Mouse (Mus musculus) cerebellum, adult 2 months (tissue): ENCODE measurements around the gene Prmt3.

ENCODE experiments used
- CTCF ChIP-seq: fragments of 200-500 bp; IDR thresholded peaks from 2 replicates; pipeline ENCODE4 v1.5.1; 2011; ENCODE audit warnings: low read depth, mild to moderate bottlenecking, control low read depth, low read length, moderate library complexity, borderline replicate concordance; ENCODE audit not compliant: insufficient read depth
- POLR2A ChIP-seq: fragments of 200-500 bp; IDR thresholded peaks from 2 replicates; pipeline ENCODE4 v1.6.1; 2011; ENCODE audit warnings: low read length, control low read depth, borderline replicate concordance; ENCODE audit not compliant: insufficient read depth

GRCm38 (mm10) chr7:49857347-49857746, 79.2 kb downstream of the Prmt3 start:
- TF ChIP-seq POLR2A (no peak), CTCF (no peak)
